Mouse (Mus musculus): ENCODE data around the gene Calr. TPM values are rescaled to one million over a fixed set of nuclear protein-coding genes. Genes with fewer than 3 reads are reported as not detected.

Gene Calr
- polyA plus RNA-seq, 1 experiment: 394 TPM

GRCm38 (mm10) chr8:84856434-84856833 is 9.7 kb upstream of the Calr start:
- no peak overlapping the region for H3K4me3 ChIP-seq (replicated peaks; ENCODE audit: insufficient read depth, low read depth, low read length)
- 85% methylated on average over 3 of the region's 3 CpGs for WGBS
- DNase-seq: no peak
- H3K27me3 ChIP-seq (ENCODE audit: control insufficient read depth, insufficient read depth, low read length): no peaks in the 10 kb centered on the region
- H3K27ac ChIP-seq (ENCODE audit: insufficient read depth, low read length): no peak overlapping the region
- no peak for TF ChIP-seq CTCF (IDR thresholded peaks at IDR 0.05; ENCODE audit: borderline replicate concordance, insufficient read depth, low read depth, low read length)
- TF ChIP-seq POLR2A (IDR thresholded peaks at IDR 0.05; ENCODE audit: borderline replicate concordance, insufficient read depth, low read length): no peak
- H3K4me1 ChIP-seq (ENCODE audit: control insufficient read depth, insufficient read depth, low read length): peaks cover 9% of the 10 kb centered on the region; the same call in 1 of the 2 replicates

DNA sequence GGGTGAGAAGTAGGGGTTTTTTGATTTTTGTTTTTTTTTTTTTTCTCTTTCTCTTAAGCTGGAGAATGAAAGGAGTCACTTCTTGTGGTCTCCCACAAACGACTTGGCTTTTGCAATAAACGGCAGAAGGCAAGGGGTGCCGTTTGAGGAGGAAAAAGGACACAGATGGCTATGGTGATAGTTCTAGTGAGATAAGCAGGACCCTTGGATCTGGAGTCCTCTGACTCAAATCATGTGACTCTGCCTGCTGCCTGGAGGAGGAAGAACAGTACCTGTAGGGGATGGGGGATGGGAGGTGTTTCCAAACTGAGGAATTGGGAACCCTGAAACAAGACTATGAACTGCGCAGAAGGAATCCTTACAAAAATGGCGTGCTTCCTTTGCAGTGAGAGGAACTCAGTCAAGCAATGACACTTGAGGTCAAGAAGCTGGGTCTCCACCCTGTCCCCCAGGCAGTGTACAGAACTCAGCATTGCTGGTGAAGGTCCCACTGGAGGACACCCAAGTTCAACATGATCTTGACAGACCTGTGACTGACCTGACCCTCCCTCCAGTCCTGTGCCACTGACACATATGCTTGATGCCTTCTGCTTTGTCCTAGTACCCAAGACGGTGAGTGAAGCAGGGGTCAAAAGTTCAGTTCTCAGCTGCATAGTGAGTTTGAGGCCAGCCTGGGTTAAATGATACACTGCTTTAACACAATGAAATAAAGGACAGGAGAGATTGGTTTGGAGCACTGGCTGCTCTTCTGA is 1.1 kb upstream of the Calr start:
- no peaks in the 10 kb centered on the region for H3K27me3 ChIP-seq (ENCODE audit: control insufficient read depth, insufficient read depth, low read length)
- 43% methylated on average over 6 of the region's 6 CpGs for WGBS
- DNase-seq: peak; percentile 36 to 39
- H3K4me1 ChIP-seq (ENCODE audit: control insufficient read depth, insufficient read depth, low read length): peaks cover 9% of the 10 kb centered on the region; the same call in 1 of the 2 replicates
- H3K27ac ChIP-seq (ENCODE audit: insufficient read depth, low read length): peak overlapping the region; percentile 62; the same call in 1 of the 2 replicates
- no peak for TF ChIP-seq CTCF (IDR thresholded peaks at IDR 0.05; ENCODE audit: borderline replicate concordance, insufficient read depth, low read depth, low read length)
- no peak for TF ChIP-seq POLR2A (IDR thresholded peaks at IDR 0.05; ENCODE audit: borderline replicate concordance, insufficient read depth, low read length)
- H3K4me3 ChIP-seq (replicated peaks; ENCODE audit: insufficient read depth, low read depth, low read length): no peak overlapping the region

- DNase-seq: peak in 1 of 2 experiments; percentile 57
- Histone ChIP-seq H3K4me3 (replicated peaks; ENCODE audit: insufficient read depth, low read depth, low read length) (peak overlapping the region; percentile 82), H3K27me3 (ENCODE audit: control insufficient read depth, insufficient read depth, low read length) (no peaks in the 10 kb centered on the region), H3K4me1 (ENCODE audit: control insufficient read depth, insufficient read depth, low read length) (peaks cover 9% of the 10 kb centered on the region; the same call in 1 of the 2 replicates), H3K27ac (ENCODE audit: insufficient read depth, low read length) (peak overlapping the region; percentile 79)
- WGBS: under 1% methylated on average over 30 of the region's 30 CpGs
- TF ChIP-seq POLR2A (IDR thresholded peaks at IDR 0.05; ENCODE audit: borderline replicate concordance, insufficient read depth, low read length) (no peak), CTCF (IDR thresholded peaks at IDR 0.05; ENCODE audit: borderline replicate concordance, insufficient read depth, low read depth, low read length) (no peak)
These were observed 526 bp downstream of the Calr start for GRCm38 (mm10) chr8:84846094-84846721.

- WGBS: 6% methylated on average over 12 of the region's 12 CpGs
- 0 out of 2 replicates have a peak overlapping the region, but pooled peaks have one; percentile 79 for H3K27ac ChIP-seq (ENCODE audit: insufficient read depth, low read length)
- H3K4me1 ChIP-seq (ENCODE audit: control insufficient read depth, insufficient read depth, low read length): peaks cover 9% of the 10 kb centered on the region; the same call in 1 of the 2 replicates
- peak; percentile 58 to 61 for DNase-seq
- TF ChIP-seq CTCF (IDR thresholded peaks at IDR 0.05; ENCODE audit: borderline replicate concordance, insufficient read depth, low read depth, low read length) (peak; percentile 59; the same call in 1 of the 2 replicates), POLR2A (IDR thresholded peaks at IDR 0.05; ENCODE audit: borderline replicate concordance, insufficient read depth, low read length) (no peak)
- H3K4me3 ChIP-seq (replicated peaks; ENCODE audit: insufficient read depth, low read depth, low read length): peak overlapping the region; percentile 82
- H3K27me3 ChIP-seq (ENCODE audit: control insufficient read depth, insufficient read depth, low read length): no peaks in the 10 kb centered on the region
These were observed 1.2 kb downstream of the Calr start for GRCm38 (mm10) chr8:84845355-84846093.

DNA sequence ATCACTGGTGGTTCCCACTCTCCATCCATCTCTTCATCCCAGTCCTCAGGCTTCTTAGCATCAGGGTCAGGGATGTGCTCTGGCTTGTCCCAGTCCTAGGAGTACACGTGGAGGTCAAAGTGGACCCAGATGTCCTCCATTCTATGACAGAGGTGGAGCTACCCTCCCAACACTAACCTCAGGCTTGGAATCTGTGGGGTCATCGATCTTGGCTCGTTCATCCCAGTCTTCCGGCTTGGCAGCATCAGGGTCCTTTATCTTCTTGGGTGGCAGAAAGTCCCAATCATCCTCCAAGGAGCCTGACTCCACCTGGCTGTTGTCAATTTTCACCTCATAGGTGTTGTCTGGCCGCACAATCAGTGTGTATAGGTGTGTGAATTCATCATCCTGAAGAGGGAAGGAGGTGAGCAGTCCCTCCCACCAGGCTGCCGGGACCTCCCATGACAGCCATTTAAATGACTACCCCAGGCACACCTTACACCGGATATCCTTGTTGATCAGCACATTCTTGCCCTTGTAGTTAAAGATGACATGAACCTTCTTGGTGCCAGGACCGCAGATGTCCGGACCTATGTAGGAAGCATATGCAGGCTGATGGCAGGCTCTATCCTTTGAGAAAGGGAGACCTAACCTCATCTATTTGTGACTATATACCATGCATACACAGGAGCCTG is 2.2 kb downstream of the Calr start:
- no peak for TF ChIP-seq CTCF (IDR thresholded peaks at IDR 0.05; ENCODE audit: borderline replicate concordance, insufficient read depth, low read depth, low read length)
- no peak for TF ChIP-seq POLR2A (IDR thresholded peaks at IDR 0.05; ENCODE audit: borderline replicate concordance, insufficient read depth, low read length)
- Histone ChIP-seq H3K27me3 (ENCODE audit: control insufficient read depth, insufficient read depth, low read length) (no peaks in the 10 kb centered on the region), H3K27ac (ENCODE audit: insufficient read depth, low read length) (no peak overlapping the region), H3K4me1 (ENCODE audit: control insufficient read depth, insufficient read depth, low read length) (peaks cover 9% of the 10 kb centered on the region; the same call in 1 of the 2 replicates), H3K4me3 (replicated peaks; ENCODE audit: insufficient read depth, low read depth, low read length) (peak overlapping the region; percentile 20)
- WGBS: 77% methylated on average over 9 of the region's 9 CpGs
- no peak for DNase-seq

GRCm38 (mm10) chr8:84841514-84841913 is 5.2 kb downstream of the Calr start:
- no peak for DNase-seq
- TF ChIP-seq CTCF (IDR thresholded peaks at IDR 0.05; ENCODE audit: borderline replicate concordance, insufficient read depth, low read depth, low read length): no peak
- TF ChIP-seq POLR2A (IDR thresholded peaks at IDR 0.05; ENCODE audit: borderline replicate concordance, insufficient read depth, low read length): no peak
- H3K27ac ChIP-seq (ENCODE audit: insufficient read depth, low read length): no peak overlapping the region
- 76% methylated on average over 1 of the region's 1 CpGs for WGBS
- no peak overlapping the region for H3K4me3 ChIP-seq (replicated peaks; ENCODE audit: insufficient read depth, low read depth, low read length)
- no peaks in the 10 kb centered on the region for H3K27me3 ChIP-seq (ENCODE audit: control insufficient read depth, insufficient read depth, low read length)
- H3K4me1 ChIP-seq (ENCODE audit: control insufficient read depth, insufficient read depth, low read length): peaks cover 23% of the 10 kb centered on the region

Measured in cerebellum, adult 2 months (tissue).